Mouse (Mus musculus): Measurements from ENCODE around the gene Wdr93. TPM values are rescaled to one million over a fixed set of nuclear protein-coding genes. Genes with fewer than 3 reads are reported as not detected.

Wdr93 gene
- total RNA-seq, 2 experiments from 2014 or later: not detected

GRCm38 (mm10) chr7:79802037-79802436 lies 59.1 kb downstream of the Wdr93 start:
- no peak for DNase-seq

GRCm38 (mm10) chr7:79803887-79804286 lies 60.9 kb downstream of the Wdr93 start:
- DNase-seq: no peak

- no peak for DNase-seq
Measured at GRCm38 (mm10) chr7:79808561-79808960, 65.6 kb downstream of the Wdr93 start.

- DNase-seq: peak; percentile 65
Measured at GRCm38 (mm10) chr7:79810611-79811506, 67.9 kb downstream of the Wdr93 start, which contains the start of gene Mesp2. Gene Mesp2 (plus strand): TSS chr7:79810727.

- no peak for DNase-seq
Measured at GRCm38 (mm10) chr7:79813409-79813808, 70.4 kb downstream of the Wdr93 start.

GRCm38 (mm10) chr7:79818321-79818720 lies 75.4 kb downstream of the Wdr93 start:
- no peak for DNase-seq

GRCm38 (mm10) chr7:79819515-79819914 lies 76.6 kb downstream of the Wdr93 start:
- no peak for DNase-seq

GRCm38 (mm10) chr7:79819996-79820395 lies 77.0 kb downstream of the Wdr93 start:
- no peak for DNase-seq

- no peak for DNase-seq
Measured at GRCm38 (mm10) chr7:79822092-79822695, 79.2 kb downstream of the Wdr93 start.

GRCm38 (mm10) chr7:79828341-79828740 lies 85.4 kb downstream of the Wdr93 start:
- DNase-seq: no peak

- no peak for DNase-seq
Measured at GRCm38 (mm10) chr7:79831145-79831544, 88.2 kb downstream of the Wdr93 start.

GRCm38 (mm10) chr7:79831585-79831984 lies 88.6 kb downstream of the Wdr93 start:
- peak; percentile 26 for DNase-seq

GRCm38 (mm10) chr7:79832980-79833379 lies 90.0 kb downstream of the Wdr93 start:
- DNase-seq: no peak

GRCm38 (mm10) chr7:79835196-79835595 lies 92.2 kb downstream of the Wdr93 start:
- DNase-seq: no peak

Other genes starting within 250 kb of the Wdr93 start
- gene Rhcg, start 125.5 kb upstream of the Wdr93 start, total RNA-seq (2021): not detected
- gene Ticrr, start 83.0 kb upstream of the Wdr93 start, total RNA-seq (2021): under 1 TPM; 0.05 to 0.13 TPM
- gene Kif7, start 27.4 kb upstream of the Wdr93 start, total RNA-seq (2021): under 1 TPM; 0.59 to 0.91 TPM
- 10 to 100 TPM in 1 of 2 experiments, 1 to 10 TPM in 1; 1.8 to 53.2 TPM for gene Plin1, start 10.3 kb upstream of the Wdr93 start, total RNA-seq (2021)
- gene Pex11a, start within 50 bp of the Wdr93 start, total RNA-seq (2021): 10 to 100 TPM in 1 of 2 experiments, 1 to 10 TPM in 1; 8.8 to 11.8 TPM
- not detected for gene Mesp1, start 50.6 kb downstream of the Wdr93 start, total RNA-seq (2021)
- gene Mesp2, start 67.6 kb downstream of the Wdr93 start, total RNA-seq (2021): not detected
- 1 to 10 TPM; 5.7 to 6.3 TPM for gene Anpep, start 117.9 kb downstream of the Wdr93 start, total RNA-seq (2021)
- gene Ap3s2, start 177.5 kb downstream of the Wdr93 start, total RNA-seq (2021): 10 to 100 TPM; 16.9 to 17.1 TPM
- gene Arpin, start 192.2 kb downstream of the Wdr93 start, total RNA-seq (2021): 1 to 10 TPM; 3.6 to 3.8 TPM